Mouse (Mus musculus) thymus, postnatal 14 days (tissue): ENCODE data around the gene Setd3.
"Not testable (repeated sequence)": the region's sequence is repeated elsewhere in the genome, so short reads cannot be mapped to it uniquely, and the experiment has no call there.

Experiments
- DNase-seq: peaks from one replicate; pipeline ENCODE4 v3.0.0; 2021

Setd3 gene

GRCm38 (mm10) chr12:108133181-108133580 is 45.9 kb downstream of the Setd3 start:
- DNase-seq: no peak

GRCm38 (mm10) chr12:108132450-108133070 is 46.6 kb downstream of the Setd3 start:
- peak; percentile 51 for DNase-seq

- DNase-seq: peak; percentile 81
These were observed 57.8 kb downstream of the Setd3 start for GRCm38 (mm10) chr12:108121288-108121687.

- DNase-seq: no peak
These were observed 58.7 kb downstream of the Setd3 start for GRCm38 (mm10) chr12:108120434-108120833.

GRCm38 (mm10) chr12:108119930-108120329 is 59.2 kb downstream of the Setd3 start:
- DNase-seq: no peak

GRCm38 (mm10) chr12:108118902-108119531 is 60.1 kb downstream of the Setd3 start:
- DNase-seq: no peak

GRCm38 (mm10) chr12:108118503-108118901 is 60.6 kb downstream of the Setd3 start:
- no peak for DNase-seq

- no peak for DNase-seq
These were observed 67.9 kb downstream of the Setd3 start for GRCm38 (mm10) chr12:108111191-108111590.

- DNase-seq: no peak
These were observed 68.4 kb downstream of the Setd3 start for GRCm38 (mm10) chr12:108110674-108111073.

- DNase-seq: no peak
These were observed 69.4 kb downstream of the Setd3 start for GRCm38 (mm10) chr12:108109732-108110131.

GRCm38 (mm10) chr12:108108591-108108990 is 70.5 kb downstream of the Setd3 start:
- DNase-seq: not testable (repeated sequence)

- DNase-seq: no peak
These were observed 75.8 kb downstream of the Setd3 start for GRCm38 (mm10) chr12:108103292-108103691.

GRCm38 (mm10) chr12:108102119-108102518 is 77.0 kb downstream of the Setd3 start:
- no peak for DNase-seq

- DNase-seq: no peak
These were observed 78.9 kb downstream of the Setd3 start for GRCm38 (mm10) chr12:108100181-108100580.

- DNase-seq: peak; percentile 47
These were observed 80.7 kb downstream of the Setd3 start for GRCm38 (mm10) chr12:108098201-108098980.

- DNase-seq: no peak
These were observed 81.5 kb downstream of the Setd3 start for GRCm38 (mm10) chr12:108097643-108098042.

- no peak for DNase-seq
These were observed 90.9 kb downstream of the Setd3 start for GRCm38 (mm10) chr12:108088253-108088652.

GRCm38 (mm10) chr12:108087489-108087888 is 91.6 kb downstream of the Setd3 start:
- DNase-seq: no peak

GRCm38 (mm10) chr12:108078122-108078752 is 100.9 kb downstream of the Setd3 start:
- DNase-seq: no peak

GRCm38 (mm10) chr12:108072907-108073306 is 106.2 kb downstream of the Setd3 start:
- no peak for DNase-seq

GRCm38 (mm10) chr12:108070685-108071662 is 108.1 kb downstream of the Setd3 start:
- no peak for DNase-seq

- no peak for DNase-seq
These were observed 109.6 kb downstream of the Setd3 start for GRCm38 (mm10) chr12:108069504-108069903.
